Mouse (Mus musculus) telencephalon, adult 2 months (tissue): Measurements from ENCODE around the gene Kxd1.

Experiments used
- DNase-seq: peaks from one replicate; pipeline ENCODE4 v3.0.0-alpha.2; 2011; ENCODE audit warnings: low read depth, low spot score

Gene Kxd1

GRCm38 (mm10) chr8:70527512-70528181 is at the start of gene Kxd1, which contains the start of gene Fkbp8:
Gene Kxd1, minus strand, starts transcription at chr8:70527956.
Gene Fkbp8, plus strand, starts transcription at chr8:70527724.
- peak; percentile 96 for DNase-seq

GRCm38 (mm10) chr8:70577207-70577606 is 49.5 kb upstream of the Kxd1 start:
- DNase-seq, result no peak

DNA sequence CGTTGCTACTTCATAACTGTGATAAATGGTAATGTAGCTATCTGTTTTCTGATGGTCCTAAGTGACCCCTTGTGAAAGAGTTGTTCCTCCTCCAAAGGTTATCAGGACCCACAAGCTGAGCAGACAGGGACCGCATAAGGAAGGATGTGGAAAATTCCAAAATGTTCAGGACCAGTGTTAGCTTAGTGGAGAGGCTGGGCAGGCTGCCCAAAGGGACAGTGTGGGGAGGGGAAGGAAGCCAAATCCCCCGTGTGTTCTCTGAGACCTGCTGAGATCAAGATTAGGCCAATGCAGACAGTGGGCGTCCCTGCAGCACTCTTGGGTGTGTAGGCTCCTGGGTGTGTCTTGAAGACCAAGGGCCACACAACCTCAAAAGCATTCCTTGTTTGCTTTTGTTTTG is 47.2 kb upstream of the Kxd1 start:
- DNase-seq, result no peak

- no peak for DNase-seq
Observed at GRCm38 (mm10) chr8:70574302-70574701, 46.5 kb upstream of the Kxd1 start.

DNA sequence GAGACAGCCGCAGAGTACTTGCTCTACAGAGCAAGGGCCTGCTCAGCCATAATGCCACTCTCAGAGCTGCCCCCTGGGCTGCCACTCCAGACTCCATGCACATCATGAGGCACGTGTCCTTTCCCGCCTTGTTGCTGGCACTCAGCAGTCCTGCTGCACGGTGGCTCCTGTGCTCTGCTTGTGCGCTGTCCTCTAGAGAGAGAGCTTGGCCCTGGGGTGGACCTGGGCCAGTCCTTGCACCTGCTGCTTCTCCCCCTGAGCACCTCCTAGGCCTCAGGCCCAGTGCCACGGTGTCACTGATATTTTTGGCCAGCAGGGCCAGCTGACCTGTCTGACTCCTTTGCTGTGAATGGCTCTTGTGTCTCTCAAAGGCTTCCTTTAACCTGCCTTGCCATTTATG is 43.2 kb upstream of the Kxd1 start:
- no peak for DNase-seq

DNA sequence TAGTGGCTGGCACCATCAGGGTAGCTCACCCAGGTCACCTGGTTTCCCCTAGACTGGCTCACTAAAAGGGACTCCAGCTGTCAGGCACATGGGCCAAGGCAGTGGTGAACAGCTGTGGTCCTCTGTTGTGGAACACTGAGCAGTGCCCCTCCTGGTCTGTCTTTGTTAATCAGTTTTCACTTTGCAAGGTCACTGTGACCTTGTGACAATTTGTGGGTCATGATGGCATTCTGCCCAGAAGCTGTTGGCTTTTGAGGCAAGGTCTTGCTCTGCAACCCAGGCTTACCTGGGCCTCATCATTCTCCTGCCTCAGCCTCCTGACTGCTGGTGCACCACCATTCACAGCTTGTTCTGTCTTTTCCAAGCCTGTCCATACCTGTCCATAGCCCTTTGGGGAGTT is 42.6 kb upstream of the Kxd1 start:
- DNase-seq, result no peak

GRCm38 (mm10) chr8:70565561-70565960 is 37.8 kb upstream of the Kxd1 start:
- no peak for DNase-seq

DNA sequence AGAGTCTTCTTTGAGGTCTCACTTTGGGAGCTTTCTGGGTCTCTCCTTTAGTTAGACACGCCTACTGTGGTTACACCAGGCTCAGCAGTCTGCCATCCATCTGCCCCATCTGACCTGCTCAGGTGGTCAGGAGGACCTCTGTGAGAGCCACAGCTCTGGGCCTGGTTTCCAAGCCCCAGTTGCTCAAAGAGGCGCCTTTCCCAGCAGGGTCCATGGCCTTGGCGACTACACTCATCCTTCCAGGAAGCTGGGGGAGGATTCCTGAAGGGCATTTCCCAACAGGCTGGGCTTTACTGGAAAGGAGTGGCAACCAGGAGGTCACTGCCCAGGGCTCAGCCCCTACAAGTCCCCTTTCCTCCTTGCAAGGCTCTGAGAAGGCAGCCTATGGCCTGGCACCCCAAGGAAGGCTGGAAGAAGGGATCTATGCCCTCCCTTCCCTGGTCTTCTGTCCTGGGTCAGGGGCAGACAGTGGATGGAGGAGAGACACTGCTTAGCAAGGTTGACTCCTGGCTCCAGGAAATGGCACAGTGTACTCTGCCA is 37.0 kb upstream of the Kxd1 start:
- DNase-seq, result no peak

- no peak for DNase-seq
Observed at GRCm38 (mm10) chr8:70563763-70564387, 36.1 kb upstream of the Kxd1 start.

- no peak for DNase-seq
Observed at GRCm38 (mm10) chr8:70562802-70563201, 35.0 kb upstream of the Kxd1 start.

- DNase-seq, result peak; percentile 68
Observed at GRCm38 (mm10) chr8:70561809-70562535, 34.2 kb upstream of the Kxd1 start.

- no peak for DNase-seq
Observed at GRCm38 (mm10) chr8:70561357-70561756, 33.6 kb upstream of the Kxd1 start.

DNA sequence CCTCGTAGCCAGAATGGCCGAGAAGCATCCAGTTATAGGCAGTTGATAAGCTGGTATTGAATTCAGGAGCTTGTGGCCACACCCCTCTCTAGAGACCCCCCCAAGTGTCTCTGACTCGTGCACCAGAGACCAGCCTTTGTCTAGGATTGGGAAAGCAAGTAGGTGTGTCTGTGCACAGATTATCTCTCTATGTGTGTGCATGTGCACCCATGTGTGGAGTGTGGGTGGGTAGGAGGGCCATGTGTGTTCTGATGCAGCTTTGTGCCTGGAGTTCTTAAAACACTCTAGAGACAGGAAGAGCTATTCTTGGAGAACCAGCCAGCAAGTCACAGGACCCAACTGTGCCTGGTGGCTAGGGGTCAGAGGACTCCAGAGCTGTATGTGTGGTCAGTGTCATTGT is 32.8 kb upstream of the Kxd1 start:
- no peak for DNase-seq

GRCm38 (mm10) chr8:70560096-70560495 is 32.3 kb upstream of the Kxd1 start:
- DNase-seq, result no peak

DNA sequence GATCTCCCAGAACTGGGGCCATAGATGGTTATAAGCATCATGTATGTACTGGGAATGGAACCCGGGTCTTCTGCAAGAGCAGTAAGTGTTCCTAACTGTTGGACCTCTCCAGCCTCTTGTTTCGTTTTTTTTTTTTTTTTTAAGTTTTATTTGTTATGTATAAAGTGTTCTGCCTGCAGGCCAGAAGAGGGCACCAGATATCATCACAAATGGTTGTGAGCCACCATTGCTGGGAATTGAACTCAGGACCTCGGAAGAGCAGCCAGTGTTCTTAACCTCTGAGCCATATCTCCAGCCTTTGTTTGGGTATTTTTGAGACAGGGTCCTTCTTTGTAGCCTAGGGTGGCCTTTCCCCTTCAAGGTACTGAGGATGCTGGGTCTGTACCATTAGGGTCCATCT is 31.2 kb upstream of the Kxd1 start:
- no peak for DNase-seq

GRCm38 (mm10) chr8:70558334-70558733 is 30.6 kb upstream of the Kxd1 start:
- no peak for DNase-seq

- DNase-seq, result no peak
Observed at GRCm38 (mm10) chr8:70555079-70555747, 27.5 kb upstream of the Kxd1 start.

DNA sequence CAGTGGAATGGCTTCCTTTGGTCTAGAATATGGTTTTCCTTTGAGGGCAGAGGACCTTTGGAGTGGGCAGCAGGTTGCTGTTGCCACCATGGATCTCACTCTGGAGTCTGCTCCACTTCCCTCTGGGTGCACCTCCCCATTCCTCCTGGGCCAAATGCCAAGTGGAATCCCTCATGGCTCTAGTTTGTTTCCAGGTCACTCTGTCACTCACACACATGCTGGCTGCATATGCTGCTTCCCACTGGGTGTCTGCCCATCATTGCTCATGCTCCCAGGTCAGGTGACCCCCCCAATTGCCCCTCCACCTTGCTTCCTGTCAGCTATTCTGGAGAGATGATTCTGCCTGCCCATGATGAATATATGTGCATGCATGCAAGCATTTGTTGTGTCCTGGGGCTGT is 26.0 kb upstream of the Kxd1 start:
- no peak for DNase-seq

DNA sequence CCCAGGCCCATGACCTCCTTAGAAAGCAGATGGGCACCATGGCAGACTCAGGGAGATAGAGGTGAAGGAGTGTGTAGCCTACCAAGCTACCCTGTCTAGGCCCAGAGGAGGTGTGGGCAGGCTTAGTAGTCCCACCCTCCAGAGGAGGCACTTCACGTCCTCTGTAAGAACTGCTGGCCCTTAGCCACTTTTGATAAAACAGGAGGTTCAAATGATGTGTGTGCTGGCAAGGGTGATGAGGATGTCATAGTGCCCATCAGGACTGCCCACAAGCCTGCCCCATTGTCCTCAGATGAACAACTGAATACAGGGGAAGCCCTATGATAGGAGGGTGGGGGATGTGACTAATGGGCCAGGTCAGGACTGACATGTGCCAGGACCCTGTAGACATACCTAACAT is 25.1 kb upstream of the Kxd1 start:
- no peak for DNase-seq

- no peak for DNase-seq
Observed at GRCm38 (mm10) chr8:70551558-70552161, 23.9 kb upstream of the Kxd1 start.

DNA sequence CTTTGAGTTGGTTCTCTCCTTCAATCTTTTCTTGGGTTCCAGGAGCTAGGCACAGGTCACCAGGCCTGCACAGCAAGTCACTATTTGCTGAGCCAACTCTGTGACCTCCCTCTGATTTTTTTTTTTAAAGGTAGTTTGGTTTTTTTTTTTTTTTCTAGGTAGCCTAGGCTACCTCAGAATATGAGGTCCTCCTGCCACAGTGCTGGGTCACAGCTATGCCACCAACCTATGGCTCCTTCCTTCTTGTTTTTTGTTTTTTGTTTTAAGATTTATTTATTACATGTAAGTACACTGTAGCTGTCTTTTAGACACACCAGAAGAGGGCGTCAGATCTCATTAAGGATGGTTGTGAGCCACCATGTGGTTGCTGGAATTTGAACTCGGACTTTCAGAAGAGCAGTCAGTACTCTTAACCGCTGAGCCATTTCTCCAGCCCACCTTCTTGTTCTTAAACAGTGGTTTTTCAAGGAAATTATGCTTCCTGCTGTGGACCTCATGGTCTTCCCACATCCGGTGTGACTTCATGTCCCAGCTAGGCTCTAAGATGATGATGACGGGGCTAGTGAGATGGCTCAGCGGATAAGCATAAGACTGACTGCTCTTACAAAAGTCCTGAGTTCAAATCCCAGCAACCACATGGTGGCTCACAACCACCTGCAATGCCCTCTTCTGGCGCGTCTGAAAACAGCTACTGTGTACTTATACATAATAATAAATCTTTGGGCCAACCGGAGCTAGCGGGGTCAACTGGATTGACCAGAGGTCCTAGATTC is 21.8 kb upstream of the Kxd1 start:
- DNase-seq, result no peak
